Mouse (Mus musculus): Measurements from ENCODE around the gene Plcb2.

DNA sequence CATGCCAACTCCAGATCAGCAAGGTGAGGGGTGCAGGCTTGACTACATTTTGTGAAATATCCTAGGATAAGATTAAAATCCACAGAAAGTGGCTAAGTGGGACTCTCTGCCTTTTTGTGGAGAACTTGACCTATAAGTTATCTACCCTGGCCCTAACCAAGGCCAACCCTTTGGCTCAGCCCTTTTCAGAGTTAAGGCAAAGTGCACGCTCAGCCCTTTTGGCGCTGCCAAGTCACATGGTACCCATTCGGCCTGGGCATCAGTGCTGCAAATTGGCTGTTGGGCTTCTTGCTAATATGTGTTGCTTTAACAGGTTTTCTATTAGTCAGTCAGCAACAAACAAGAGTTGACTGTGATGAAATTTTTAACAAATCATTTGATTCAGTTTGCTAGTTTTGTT is 40.4 kb downstream of the Plcb2 start:
- TF ChIP-seq CTCF (IDR thresholded peaks at IDR 0.05; ENCODE audit: low read depth) (no peak), EP300 (optimal IDR thresholded peaks at IDR 0.05) (no peak)

Data from stomach, postnatal 0 days (tissue).